Mouse (Mus musculus) neural tube, embryonic 14.5 days (tissue): ENCODE results near the gene Tprg. TPM values are rescaled to one million over a fixed set of nuclear protein-coding genes. Genes with fewer than 3 reads are reported as not detected.

Source experiments
- ATAC-seq: fragments of 200-750 bp; cut with Nextera tagmentation; 2 replicates; pipeline ENCODE4 v1.8.0; 2017; ENCODE audit warnings: low read depth, mild to moderate bottlenecking, moderate TSS enrichment, moderate library complexity
- H3K27ac ChIP-seq: fragments of 300-500 bp; sonication (generic); 2 replicates; pipeline ENCODE4 v1.5.1; 2014; ENCODE audit warnings: low read depth, mild to moderate bottlenecking, control low read depth, low read length, moderate library complexity, mixed read lengths
- H3K27me3 ChIP-seq: fragments of 300-500 bp; sonication (generic); 2 replicates; pipeline ENCODE4 v1.6.1; 2014; ENCODE audit warnings: low read length; ENCODE audit not compliant: control insufficient read depth, insufficient read depth
- H3K36me3 ChIP-seq: fragments of 300-500 bp; sonication (generic); 2 replicates; pipeline ENCODE4 v1.6.1; 2014; ENCODE audit warnings: low read length, mixed read lengths; ENCODE audit not compliant: control insufficient read depth, insufficient read depth
- H3K4me1 ChIP-seq: fragments of 300-500 bp; sonication (generic); 2 replicates; pipeline ENCODE4 v1.6.1; 2014; ENCODE audit warnings: low read length; ENCODE audit not compliant: control insufficient read depth, insufficient read depth
- H3K4me2 ChIP-seq: fragments of 300-500 bp; sonication (generic); 2 replicates; pipeline ENCODE4 v1.6.1; 2014; ENCODE audit warnings: mild to moderate bottlenecking, low read depth, low read length, control low read depth
- H3K4me3 ChIP-seq: fragments of 300-500 bp; sonication (generic); 2 replicates; pipeline ENCODE4 v1.5.1; 2014; ENCODE audit warnings: low read depth, low read length, control low read depth, mixed read lengths
- H3K9ac ChIP-seq: fragments of 300-500 bp; sonication (generic); replicated peaks from 2 replicates; pipeline ENCODE4 v1.6.1; 2014; ENCODE audit warnings: low read depth, mild to moderate bottlenecking, control low read depth, low read length, mixed read lengths
- H3K9me3 ChIP-seq: fragments of 300-500 bp; sonication (generic); 2 replicates; pipeline ENCODE4 v1.6.1; 2016; ENCODE audit warnings: low read length; ENCODE audit not compliant: control insufficient read depth
- WGBS: fragments of 180-500 bp; shearing (Covaris S2); extraction: QIAGEN DNeasy Blood & Tissue Kit; methylation state at CpG from one replicate; pipeline ENCODE4 v1.1.7; 2014; 5-methylcytosine and 5-hydroxymethylcytosine counted together
- polyA plus RNA-seq: library from polyadenylated mRNA; unstranded; fragments of >200 nt; fragmentation: Nextera tagmentation; extraction: Ambion mirVana; gene quantifications from 2 replicates; pipeline ENCODE4 v1.2.1, GENCODE M21; 2014

Tprg gene
- not detected in 2 replicates for polyA plus RNA-seq

- ATAC-seq, result no peak
These were observed at the start of gene Tprg for GRCm38 (mm10) chr16:25286517-25286916. TSS of gene Tprg (plus strand) at chr16:25286817.

GRCm38 (mm10) chr16:25238274-25239050 lies 48.2 kb upstream of the Tprg start:
- Histone ChIP-seq H3K27ac (no peak overlapping the region), H3K27me3 (no peaks in the 10 kb centered on the region), H3K9me3 (no peaks in the 10 kb centered on the region), H3K9ac (no peak overlapping the region), H3K4me2 (no peak overlapping the region), H3K4me3 (no peak overlapping the region), H3K36me3 (no peaks in the 10 kb centered on the region), H3K4me1 (no peaks in the 10 kb centered on the region)
- ATAC-seq, result no peak
- WGBS, result 83% methylated on average over 11 of the region's 11 CpGs

More at GRCm38 (mm10) chr16:25286517-25286916, at the start of gene Tprg:
- Histone ChIP-seq H3K9me3 (no peaks in the 10 kb centered on the region), H3K9ac (no peak within 1 kb of the TSS), H3K4me3 (no peak within 1 kb of the TSS), H3K4me1 (no peaks in the 10 kb centered on the region), H3K36me3 (no peaks in the 10 kb centered on the region), H3K4me2 (no peak within 1 kb of the TSS), H3K27ac (no peak within 1 kb of the TSS), H3K27me3 (no peaks in the 10 kb centered on the region)
- 95% methylated on average over 5 of the region's 5 CpGs for WGBS

DNA sequence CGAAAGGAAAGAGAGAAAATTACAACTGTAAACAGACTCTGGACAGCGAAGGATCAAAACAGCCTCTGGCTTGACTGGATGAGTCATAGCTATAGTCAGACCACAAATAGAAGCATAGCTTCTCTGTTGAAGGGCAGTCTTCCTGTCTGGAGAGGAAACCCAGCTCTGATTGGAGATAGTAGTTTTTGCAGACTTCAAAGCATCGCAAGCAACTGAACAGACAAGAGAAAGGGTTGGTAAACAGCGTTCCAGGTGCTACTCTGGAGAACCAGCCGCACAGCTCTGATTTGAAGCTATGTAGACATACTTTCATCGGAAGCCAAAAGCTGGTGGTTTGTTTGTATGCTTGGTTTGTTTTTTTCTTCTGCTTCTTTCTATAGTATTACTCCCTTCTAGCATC lies 37.7 kb upstream of the Tprg start:
- H3K36me3 ChIP-seq, result no peaks in the 10 kb centered on the region
- no peaks in the 10 kb centered on the region for H3K9me3 ChIP-seq
- ATAC-seq, result no peak
- 89% methylated on average over 6 of the region's 6 CpGs for WGBS
- H3K9ac ChIP-seq, result no peak overlapping the region
- no peak overlapping the region for H3K4me2 ChIP-seq
- no peak overlapping the region for H3K27ac ChIP-seq
- H3K27me3 ChIP-seq, result no peaks in the 10 kb centered on the region
- no peaks in the 10 kb centered on the region for H3K4me1 ChIP-seq
- no peak overlapping the region for H3K4me3 ChIP-seq

- ATAC-seq, result no peak
- Histone ChIP-seq H3K4me3 (no peak overlapping the region), H3K9me3 (no peaks in the 10 kb centered on the region), H3K9ac (no peak overlapping the region), H3K27ac (no peak overlapping the region), H3K36me3 (no peaks in the 10 kb centered on the region), H3K4me1 (no peaks in the 10 kb centered on the region), H3K27me3 (no peaks in the 10 kb centered on the region), H3K4me2 (no peak overlapping the region)
- 90% methylated on average over 6 of the region's 6 CpGs for WGBS
These were observed 36.4 kb upstream of the Tprg start for GRCm38 (mm10) chr16:25250129-25250749.

- no peaks in the 10 kb centered on the region for H3K9me3 ChIP-seq
- no peaks in the 10 kb centered on the region for H3K36me3 ChIP-seq
- no peak for ATAC-seq
- H3K27me3 ChIP-seq, result no peaks in the 10 kb centered on the region
- H3K9ac ChIP-seq, result no peak overlapping the region
- H3K4me3 ChIP-seq, result no peak overlapping the region
- no peak overlapping the region for H3K27ac ChIP-seq
- H3K4me2 ChIP-seq, result no peak overlapping the region
- H3K4me1 ChIP-seq, result no peaks in the 10 kb centered on the region
- 82% methylated on average over 9 of the region's 9 CpGs for WGBS
These were observed 35.5 kb upstream of the Tprg start for GRCm38 (mm10) chr16:25251080-25251479.

GRCm38 (mm10) chr16:25254646-25255045 lies 32.0 kb upstream of the Tprg start:
- Histone ChIP-seq H3K9me3 (no peaks in the 10 kb centered on the region), H3K36me3 (no peaks in the 10 kb centered on the region), H3K27ac (no peak overlapping the region), H3K4me1 (no peaks in the 10 kb centered on the region), H3K4me2 (no peak overlapping the region), H3K4me3 (no peak overlapping the region), H3K9ac (no peak overlapping the region), H3K27me3 (no peaks in the 10 kb centered on the region)
- ATAC-seq, result no peak
- 74% methylated on average over 6 of the region's 6 CpGs for WGBS

GRCm38 (mm10) chr16:25255186-25255585 lies 31.4 kb upstream of the Tprg start:
- no peak overlapping the region for H3K4me2 ChIP-seq
- H3K9me3 ChIP-seq, result no peaks in the 10 kb centered on the region
- H3K4me1 ChIP-seq, result no peaks in the 10 kb centered on the region
- ATAC-seq, result no peak
- H3K27me3 ChIP-seq, result no peaks in the 10 kb centered on the region
- WGBS, result 72% methylated on average over 11 of the region's 11 CpGs
- no peak overlapping the region for H3K4me3 ChIP-seq
- H3K27ac ChIP-seq, result no peak overlapping the region
- no peak overlapping the region for H3K9ac ChIP-seq
- no peaks in the 10 kb centered on the region for H3K36me3 ChIP-seq

DNA sequence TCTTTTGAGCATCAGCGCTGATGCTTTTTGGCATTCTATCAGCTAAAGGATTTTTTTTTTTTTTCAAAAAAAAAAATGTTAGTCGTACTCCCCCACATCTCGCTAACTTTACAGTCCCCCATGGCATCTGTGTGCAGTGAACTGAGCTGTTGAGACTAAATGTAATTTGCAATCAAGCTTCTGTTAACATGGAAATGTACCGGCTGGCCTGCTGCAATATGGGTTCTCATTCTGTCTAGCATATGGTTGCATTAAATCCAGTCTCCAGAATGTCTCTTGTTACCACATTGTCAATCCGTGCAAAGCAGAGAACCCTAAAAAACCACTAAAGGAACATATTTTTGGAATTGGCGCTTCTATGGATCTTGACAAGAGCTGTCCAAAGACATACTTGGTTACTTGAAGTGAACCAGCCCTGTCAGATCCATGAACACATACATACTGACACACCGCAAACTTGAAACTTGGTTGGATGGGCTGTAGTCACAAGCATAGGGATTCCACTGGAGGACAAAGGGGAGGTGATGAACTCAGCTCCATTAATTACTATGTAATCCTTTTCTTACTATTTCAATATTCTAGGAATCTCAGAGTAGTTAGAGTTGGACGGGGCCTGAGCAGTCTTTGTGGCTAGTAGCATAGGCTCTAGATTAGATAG lies 30.9 kb upstream of the Tprg start:
- Histone ChIP-seq H3K36me3 (no peaks in the 10 kb centered on the region), H3K4me1 (no peaks in the 10 kb centered on the region), H3K9ac (no peak overlapping the region), H3K27ac (no peak overlapping the region), H3K4me3 (no peak overlapping the region), H3K27me3 (no peaks in the 10 kb centered on the region), H3K9me3 (no peaks in the 10 kb centered on the region), H3K4me2 (no peak overlapping the region)
- peak; percentile 84 for ATAC-seq
- 78% methylated on average over 8 of the region's 8 CpGs for WGBS

GRCm38 (mm10) chr16:25262306-25262705 lies 24.3 kb upstream of the Tprg start:
- no peaks in the 10 kb centered on the region for H3K4me1 ChIP-seq
- ATAC-seq, result no peak
- 92% methylated on average over 5 of the region's 5 CpGs for WGBS

More at GRCm38 (mm10) chr16:25262306-25262705, 24.3 kb upstream of the Tprg start:
- H3K27me3 ChIP-seq, result no peaks in the 10 kb centered on the region
- no peak overlapping the region for H3K4me2 ChIP-seq
- no peaks in the 10 kb centered on the region for H3K36me3 ChIP-seq
- H3K9ac ChIP-seq, result no peak overlapping the region
- no peak overlapping the region for H3K4me3 ChIP-seq
- no peaks in the 10 kb centered on the region for H3K9me3 ChIP-seq
- no peak overlapping the region for H3K27ac ChIP-seq
